Mouse (Mus musculus): Measurements from ENCODE around the gene Zbtb17.

The Zbtb17 gene

DNA sequence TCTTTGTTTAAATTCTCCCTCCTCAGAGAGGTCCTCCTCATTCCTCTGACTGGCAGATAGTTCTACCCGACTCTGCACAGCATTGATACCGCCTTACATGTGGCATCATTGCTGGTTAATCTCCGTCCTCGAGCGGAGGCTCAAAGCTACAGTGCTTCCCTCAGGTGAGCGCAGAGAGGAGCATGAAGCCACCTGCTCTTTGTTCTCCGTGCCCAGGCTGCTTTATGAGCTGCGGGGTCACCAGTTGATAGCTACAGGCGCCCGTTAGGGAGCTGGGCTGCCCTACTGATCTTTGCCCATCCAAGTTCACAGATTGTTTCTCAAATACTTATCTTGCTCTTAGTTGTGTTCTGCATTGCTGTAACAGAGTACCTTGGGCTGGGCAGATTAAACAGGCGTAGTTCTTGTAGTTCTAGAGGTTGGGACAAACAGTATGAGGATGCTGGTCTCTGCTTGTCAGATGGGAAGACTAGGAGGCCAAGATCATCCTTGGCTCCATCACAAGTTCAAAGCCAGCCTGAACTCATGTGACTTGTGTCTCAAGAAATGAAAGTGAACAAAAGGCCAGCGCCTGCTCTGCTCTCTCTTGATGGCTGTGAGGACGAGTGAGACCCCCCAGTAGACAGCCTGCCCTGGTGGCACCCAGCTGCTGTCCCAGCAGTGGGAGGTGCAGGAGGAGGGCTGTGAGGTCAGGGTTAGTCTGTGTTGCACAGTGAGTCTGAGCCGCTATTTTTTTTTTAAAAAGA lies 11.9 kb downstream of the Zbtb17 start:
- intact Hi-C loops (cut with DNase I) = no loop called here

DNA sequence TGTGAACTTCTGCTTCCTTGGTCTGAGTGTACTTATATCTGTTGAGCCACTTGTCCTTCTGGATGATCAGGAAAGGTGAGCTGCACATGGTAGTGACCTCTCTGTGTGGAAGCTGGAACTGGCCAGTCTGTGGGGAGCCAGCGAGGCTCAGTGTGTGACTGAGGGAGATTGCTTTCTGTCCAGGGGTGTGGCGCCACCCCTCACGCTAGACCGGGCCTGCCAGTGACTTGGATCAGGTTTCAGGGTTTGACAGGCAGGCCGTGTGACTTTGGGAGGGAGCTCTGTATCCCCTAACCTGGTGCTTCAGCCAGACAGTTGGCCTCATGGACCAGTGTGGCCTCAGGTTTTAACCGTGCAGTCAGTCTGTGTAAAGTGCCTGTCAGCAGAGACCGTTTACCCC lies 13.8 kb downstream of the Zbtb17 start:
- intact Hi-C loops (cut with DNase I) = no loop called here

DNA sequence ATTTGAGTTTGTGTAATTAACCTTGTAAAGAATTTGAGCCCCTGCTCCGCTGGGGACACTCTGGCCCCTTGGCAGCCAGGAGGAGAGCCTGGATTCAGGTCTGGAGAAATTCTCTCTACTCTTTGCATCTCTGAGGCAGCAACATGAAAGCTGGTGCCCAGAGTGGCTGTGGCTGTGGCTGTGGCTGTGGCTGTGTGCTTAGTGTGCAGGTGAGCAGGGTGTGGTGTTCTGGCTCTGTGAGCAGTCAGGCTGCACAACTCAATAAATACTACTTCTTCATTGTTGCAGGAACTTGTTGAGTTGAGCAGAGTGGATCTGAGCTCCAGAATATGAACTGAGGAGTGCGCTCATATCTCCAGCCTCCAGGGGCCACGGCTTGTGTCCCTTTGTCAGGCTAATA lies 14.4 kb downstream of the Zbtb17 start:
- intact Hi-C loops (cut with DNase I) = no loop called here

DNA sequence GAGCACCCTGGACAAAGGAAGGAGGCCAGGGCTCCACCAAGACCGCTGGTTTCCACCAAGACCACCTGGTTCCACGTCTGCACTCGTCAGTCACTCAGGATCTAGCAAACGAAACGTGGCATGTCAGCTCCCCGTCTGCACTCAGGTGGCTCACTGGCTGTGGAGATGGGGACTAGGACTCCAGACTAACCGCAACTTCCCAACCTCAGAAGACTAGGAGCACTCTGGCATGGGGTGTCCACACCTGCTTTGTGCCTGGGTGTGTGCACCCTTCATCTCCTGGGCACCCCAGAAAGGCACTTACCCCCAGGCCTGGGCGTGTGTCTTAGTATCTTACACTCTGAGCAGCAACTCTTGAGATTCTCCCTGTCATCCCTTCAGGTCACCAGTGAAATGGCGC lies 15.3 kb downstream of the Zbtb17 start:
- intact Hi-C loops (cut with DNase I) = no loop called here

DNA sequence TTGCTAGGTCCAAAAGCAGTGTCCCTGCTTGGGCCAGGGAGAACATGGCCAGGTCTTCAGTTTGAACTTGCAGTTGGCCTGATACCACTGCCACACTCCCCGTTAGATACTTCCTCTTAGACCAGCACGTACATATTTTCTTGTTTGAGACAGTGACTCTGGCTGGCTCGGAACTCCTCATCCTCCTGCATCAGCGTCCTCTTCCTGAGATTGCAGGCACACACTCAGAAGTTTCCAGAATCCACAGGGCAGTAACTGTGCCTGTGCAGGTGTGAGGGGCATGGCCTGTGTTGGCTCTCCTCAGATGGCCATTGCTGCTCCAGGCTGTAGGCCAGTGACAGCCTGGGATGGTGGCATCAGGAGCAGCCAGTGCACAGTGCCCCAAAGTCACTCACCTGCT lies 16.0 kb downstream of the Zbtb17 start:
- intact Hi-C loops (cut with DNase I) = no loop called here

DNA sequence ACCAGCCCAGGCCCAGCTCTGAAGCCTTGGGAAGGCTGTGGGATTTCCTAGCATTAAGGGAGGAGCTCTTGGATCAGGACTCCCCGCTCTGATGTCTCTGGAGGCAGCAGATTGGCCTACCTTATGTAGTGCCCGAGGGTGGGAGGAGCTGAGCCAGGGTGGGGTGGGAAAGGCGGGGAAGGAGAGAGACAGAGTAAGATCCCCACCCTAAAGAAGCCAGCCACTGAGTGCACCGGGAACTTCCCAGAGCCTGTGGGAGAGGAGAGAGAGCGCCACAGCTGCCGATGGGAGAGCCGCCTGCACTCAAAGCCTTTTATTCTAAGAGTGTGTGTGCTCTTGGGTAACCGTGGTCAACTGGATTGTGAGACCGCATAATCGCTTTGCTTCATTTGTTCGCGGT lies 16.6 kb downstream of the Zbtb17 start:
- intact Hi-C loops (cut with DNase I) = no loop called here

DNA sequence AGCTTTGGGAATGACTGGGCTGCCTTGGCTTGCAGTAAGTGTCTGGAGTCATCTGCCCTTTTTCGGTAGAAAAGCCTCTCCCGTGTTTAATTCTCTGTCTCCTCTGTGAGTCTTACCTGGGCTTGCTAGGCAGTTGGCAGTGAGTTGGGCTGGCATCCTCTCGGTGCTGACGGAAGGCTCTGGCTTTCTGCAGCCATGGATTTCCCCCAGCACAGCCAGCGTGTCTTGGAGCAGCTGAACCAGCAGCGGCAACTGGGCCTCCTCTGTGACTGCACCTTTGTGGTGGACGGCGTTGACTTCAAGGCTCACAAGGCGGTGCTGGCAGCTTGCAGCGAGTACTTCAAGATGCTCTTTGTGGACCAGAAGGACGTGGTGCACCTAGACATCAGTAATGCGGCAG lies 17.1 kb downstream of the Zbtb17 start:
- intact Hi-C loops (cut with DNase I) = no loop called here

DNA sequence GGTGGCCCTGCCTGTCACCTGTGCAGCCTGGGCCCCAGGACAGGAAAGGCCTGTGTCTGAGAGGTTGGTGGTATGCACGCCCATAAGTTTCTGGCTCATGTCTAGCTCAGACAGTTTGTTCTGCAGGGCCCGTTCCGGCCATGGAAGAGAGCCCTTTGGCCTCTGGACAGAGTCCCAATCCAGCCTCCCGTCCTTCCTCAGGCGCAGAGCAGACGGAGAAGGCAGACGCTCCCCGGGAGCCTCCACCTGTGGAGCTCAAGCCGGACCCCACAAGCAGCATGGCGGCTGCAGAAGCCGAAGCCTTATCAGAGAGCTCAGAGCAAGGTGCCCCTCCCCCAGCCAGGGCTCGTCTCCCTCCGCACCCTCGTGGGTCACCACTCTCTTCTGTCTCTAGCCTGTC lies 19.0 kb downstream of the Zbtb17 start:
- intact Hi-C loops (cut with DNase I) = no loop called here

DNA sequence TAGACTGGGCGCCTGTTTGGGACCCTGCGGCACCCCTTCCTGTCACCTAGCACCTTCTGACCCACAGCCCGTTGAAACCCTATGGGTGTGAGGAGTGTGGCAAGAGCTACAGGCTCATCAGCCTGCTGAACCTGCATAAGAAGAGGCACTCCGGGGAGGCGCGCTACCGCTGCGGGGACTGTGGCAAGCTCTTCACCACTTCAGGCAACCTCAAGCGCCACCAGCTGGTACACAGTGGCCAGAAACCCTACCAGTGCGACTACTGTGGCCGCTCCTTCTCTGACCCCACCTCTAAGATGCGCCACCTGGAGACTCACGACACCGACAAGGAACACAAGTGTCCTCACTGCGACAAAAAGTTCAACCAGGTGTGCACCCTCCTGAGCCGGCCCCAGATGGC lies 20.3 kb downstream of the Zbtb17 start:
- intact Hi-C loops (cut with DNase I) = no loop called here

DNA sequence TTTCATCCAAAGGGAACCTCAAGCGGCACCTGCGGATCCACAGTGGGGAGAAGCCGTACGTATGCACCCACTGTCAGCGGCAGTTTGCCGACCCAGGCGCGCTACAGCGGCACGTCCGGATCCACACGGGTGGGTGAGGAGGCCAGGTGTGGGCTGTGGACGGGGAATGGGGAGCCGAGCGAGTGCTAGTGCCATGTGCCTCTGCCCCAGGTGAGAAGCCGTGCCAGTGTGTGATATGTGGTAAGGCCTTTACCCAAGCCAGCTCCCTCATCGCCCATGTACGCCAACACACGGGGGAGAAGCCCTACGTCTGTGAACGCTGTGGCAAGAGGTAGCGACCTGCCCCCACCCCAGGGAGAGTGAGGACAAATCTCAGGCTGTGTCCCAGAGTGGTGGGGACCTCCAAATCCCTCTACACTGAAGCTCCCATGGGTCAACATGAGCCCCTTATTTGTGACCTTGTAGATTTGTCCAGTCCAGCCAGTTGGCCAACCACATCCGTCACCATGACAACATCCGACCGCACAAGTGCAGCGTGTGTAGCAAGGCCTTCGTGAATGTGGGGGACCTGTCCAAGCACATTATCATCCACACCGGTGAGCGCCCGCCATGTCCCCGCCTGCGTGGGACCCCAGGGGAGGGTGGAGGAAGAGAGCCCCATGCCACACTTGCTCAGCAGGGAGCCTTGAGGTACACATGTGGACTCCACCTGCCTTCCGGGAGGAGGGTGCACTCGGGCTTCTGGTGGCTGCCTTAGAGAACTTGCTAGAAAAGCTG lies 21.2 kb downstream of the Zbtb17 start:
- intact Hi-C loops (cut with DNase I) = no loop called here

DNA sequence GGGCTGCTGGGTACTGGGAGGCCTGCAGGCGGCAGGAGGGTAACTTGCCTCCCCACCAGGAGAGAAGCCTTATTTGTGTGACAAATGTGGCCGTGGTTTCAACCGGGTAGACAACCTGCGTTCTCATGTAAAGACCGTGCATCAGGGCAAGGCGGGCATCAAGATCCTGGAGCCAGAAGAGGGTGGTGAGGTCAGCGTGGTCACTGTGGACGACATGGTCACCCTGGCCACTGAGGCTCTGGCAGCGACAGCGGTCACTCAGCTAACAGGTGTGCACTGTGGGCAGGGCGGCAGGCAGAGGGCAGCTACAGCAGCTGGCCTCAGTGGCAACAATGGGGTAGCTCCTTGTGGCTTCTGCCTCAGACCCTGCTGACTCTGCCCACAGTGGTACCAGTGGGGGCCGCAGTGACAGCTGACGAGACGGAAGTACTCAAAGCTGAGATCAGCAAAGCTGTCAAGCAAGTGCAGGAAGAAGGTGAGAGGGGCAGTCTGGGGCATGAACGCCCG lies 21.9 kb downstream of the Zbtb17 start:
- intact Hi-C loops (cut with DNase I) = no loop called here

DNA sequence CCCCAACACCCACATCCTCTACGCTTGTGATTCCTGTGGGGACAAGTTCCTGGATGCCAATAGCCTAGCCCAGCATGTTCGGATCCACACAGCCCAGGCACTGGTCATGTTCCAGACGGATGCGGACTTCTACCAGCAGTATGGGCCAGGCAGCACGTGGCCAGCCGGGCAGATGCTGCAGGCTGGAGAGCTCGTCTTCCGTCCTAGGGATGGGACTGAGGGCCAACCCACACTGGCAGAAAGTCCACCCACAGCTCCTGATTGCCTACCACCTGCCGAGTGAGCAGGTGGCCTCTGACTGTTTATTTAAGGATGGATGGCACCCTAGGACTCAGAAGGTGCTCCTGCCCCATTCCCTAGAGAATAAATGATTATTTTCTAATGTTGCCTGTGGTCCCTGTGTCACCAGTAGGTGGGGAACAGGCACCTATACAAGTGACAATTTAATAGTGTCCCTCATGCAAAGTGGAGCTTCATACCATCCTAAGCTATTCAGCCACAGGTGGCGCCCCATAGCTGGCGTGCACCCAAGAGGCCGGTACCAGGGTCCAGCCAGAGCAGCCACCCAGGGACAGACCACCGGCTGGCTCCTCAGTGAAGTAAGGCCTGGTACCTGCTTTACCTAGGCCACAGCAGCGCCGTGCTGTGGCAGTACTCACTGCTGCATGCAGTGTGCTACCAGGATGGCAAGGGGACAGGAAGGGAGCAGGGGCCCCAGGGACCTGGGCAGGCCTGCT lies 22.6 kb downstream of the Zbtb17 start:
- intact Hi-C loops (cut with DNase I) = no loop called here

DNA sequence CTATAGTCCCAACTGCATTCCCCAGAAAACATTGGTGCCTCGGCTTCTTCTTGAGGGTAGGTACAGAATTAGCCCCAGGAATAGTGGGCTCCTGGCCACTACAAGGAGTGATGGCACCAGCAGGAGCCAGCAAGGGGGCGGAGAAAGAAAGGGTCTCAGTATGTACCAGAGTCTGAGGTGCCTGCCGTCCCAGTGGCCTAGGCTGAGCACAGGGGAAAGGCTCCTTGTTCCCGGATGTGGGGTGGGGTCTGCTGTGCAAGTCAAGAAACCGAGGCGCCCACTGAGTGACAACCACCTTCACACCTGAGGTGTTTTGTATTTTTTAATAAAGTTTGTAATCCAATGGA lies 23.1 kb downstream of the Zbtb17 start:
- intact Hi-C loops (cut with DNase I) = no loop called here

DNA sequence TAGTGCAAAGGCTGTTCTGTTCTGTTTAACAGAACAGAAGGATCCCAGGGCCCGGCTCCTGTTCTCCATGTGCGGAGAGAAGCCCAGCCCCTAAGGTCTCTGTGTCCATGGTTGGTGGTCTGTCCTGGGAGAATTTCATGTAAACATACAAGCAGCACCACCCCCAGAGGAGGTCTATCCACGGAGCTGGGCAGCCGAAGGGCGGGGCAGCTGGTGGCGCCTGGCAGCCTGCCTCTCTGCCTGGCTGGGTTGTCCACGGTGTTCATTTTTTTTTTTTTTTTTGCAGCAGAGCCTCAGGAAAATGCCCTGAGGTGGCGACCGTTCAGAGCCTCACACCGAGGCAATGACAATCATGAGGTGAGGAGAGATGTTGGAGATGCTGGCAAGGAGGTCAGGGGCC lies 24.1 kb downstream of the Zbtb17 start:
- intact Hi-C loops (cut with DNase I) = no loop called here

DNA sequence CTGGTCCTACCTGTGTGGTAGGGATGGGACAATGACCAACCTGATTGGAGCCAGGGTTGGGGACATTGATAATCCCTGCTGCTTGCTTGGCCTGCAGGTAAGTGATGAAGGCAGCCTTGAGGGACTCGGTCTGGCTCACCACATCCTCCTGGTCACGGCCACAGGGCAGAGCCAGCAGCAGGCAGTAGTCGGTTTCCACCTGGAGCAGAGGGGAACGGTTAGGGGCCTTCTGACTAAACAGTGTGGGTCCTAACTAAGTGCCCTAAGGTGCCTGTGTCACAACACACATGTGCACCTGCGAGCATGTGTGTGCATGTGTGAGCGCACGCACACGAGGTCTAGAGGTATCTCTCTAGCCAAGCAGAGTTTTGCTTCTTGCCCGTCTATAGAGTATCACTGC lies 24.9 kb downstream of the Zbtb17 start:
- intact Hi-C loops (cut with DNase I) = no loop called here

DNA sequence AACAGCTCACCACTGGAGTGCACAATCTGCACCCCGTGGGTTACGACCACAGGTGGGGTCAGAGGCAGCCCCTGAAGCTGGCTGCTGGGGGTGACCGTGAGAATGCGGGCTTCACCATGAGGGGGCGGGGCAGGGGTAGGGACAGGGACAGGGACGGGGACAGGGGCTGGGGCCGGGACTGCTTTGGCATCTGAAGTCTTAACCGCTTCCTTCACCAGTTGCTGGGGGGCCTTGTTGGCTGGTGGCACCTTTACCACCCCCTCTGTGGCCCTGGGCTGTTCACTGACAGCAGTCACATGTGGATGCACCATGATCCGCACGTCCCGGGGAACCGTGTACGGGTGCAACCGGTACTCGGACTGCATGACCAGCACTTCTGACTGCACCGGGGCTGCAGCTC lies 27.0 kb downstream of the Zbtb17 start:
- intact Hi-C loops (cut with DNase I) = no loop called here

DNA sequence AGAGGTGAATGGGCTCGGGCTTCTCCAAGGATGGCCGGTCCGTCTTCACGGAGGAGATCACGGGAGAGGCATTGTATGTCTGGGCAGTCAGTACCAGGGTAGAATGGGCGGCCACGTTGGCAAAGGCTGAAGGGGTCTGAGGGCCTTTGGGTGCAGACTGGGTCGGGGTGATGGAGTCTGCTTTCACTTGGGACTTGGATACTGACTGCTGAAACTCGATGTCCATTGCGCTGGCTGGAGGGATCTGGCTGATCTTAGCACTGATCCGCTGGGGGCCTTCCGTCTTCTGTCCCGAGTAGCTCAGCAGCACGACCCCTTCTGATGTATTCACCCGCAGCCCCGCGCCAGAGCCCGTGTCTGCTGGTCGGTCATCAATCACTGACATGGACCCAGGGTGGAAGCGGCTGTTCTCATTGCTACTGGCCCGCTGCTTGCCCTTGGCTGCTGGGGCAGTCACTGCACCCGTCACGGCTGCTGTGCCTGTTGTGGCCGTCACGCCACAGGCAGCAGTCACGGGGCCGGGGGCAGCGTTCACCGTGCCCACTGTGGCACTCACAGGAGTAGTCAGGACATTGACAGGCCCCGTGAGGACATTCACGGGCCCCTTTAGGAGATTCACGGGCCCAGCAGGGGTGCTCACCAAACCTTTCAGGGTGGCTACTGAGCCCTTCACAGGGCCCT lies 28.3 kb downstream of the Zbtb17 start:
- intact Hi-C loops (cut with DNase I) = no loop called here

DNA sequence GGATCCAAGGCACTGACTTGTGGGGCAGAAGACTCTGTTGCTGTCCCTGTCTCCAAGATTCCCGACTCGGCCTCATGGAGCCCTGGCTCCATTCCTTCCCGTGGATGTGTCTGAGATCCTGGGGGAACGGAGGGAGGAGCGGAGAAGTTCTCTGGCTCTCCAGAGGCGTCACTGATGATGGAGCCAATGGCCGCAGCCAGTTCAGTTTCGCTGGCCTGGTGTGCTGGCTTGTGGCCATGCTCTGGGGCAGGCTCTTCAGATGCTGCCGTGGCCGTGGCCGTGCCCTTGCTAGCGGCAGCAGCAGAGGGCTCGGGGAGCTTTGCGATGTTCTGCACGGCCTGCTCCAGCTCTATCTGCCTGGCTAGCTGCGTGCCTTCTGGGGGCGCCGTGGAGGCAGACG lies 30.0 kb downstream of the Zbtb17 start:
- intact Hi-C loops (cut with DNase I) = no loop called here

DNA sequence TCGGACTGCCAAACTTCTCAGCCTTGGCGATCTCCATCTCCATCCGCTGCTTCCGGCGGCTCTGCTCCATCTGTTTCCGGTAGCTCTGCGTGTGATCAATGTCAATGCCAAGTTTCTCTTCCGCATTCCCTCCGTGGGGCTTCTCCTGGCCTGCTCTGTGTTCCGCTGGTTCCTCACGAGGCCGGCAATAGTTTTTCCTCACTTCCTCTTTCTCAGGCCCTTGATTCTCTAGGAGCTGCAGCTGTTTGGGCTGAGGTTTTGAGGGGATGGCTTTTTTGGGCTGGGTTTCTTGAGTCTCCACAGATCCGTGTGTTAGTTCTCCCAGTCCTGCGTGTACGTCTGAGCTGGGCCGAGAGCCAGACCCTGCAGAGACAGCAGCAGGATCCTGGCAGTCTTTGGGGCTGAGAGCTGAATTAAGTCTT lies 33.2 kb downstream of the Zbtb17 start:
- intact Hi-C loops (cut with DNase I) = no loop called here

DNA sequence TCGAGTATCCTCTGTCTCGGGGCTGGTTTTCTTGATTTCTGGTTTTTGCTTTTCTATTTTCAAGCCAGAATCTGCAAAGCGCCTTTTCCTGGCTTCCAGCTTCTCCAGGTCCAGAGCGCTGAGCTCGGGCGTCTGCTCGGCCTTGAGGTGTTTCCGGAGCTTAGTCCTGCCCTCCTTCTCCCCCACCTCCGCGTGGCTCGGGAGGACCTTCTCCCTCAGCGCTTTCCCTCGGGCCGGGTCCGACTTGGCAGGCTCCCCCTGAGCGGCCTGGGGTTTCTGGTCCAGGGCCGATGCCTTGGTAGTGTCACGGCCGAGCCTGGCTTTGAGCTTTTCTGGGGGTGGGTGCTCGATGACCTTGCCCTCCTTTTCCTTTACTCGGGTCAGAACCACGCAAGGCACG lies 33.8 kb downstream of the Zbtb17 start:
- intact Hi-C loops (cut with DNase I) = no loop called here

DNA sequence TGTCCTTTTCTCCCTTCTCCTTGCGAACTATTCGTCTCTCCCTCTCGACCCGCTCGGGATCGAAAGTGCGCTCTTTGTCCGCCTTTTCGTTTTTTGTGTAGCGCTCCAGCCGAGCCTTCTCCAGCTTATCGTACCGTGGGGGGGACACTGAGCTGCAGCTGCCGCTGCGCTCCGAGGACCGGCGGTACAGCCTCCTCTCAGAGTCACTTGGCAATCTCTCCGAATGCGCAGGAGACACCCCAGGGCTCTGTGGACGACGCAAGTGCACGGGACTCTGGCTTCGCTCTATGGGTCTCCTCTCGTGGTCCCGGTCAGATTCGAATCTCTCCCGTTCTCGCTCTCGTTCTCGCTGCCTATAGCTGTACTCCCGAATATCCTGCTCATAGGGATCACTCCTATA lies 34.3 kb downstream of the Zbtb17 start:
- intact Hi-C loops (cut with DNase I) = no loop called here

DNA sequence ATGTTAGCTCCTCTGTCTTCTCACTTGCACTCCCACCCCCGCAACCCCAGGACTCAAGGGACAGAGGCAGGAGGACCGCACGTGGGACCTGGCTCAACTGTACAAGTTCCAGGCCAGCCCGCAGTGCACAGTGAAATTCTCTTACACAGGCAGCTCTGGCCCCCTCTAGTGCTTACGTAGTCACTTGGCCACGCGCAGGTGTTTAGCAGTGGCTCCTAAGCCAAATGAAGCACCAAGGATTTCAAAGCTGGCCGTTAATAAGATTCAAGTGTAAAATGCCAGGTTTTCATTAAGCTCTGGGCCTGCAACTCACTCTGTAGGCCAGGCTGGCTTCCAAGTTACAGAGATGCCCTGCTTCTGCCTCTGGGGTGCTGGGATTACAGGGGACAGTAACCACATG lies 35.0 kb downstream of the Zbtb17 start:
- intact Hi-C loops (cut with DNase I) = no loop called here

Measured in adrenal gland (tissue).